Mouse (Mus musculus): ENCODE measurements around the gene Tspan4. TPM values are rescaled to one million over a fixed set of nuclear protein-coding genes. Genes with fewer than 3 reads are reported as not detected.

Tspan4 gene
- polyA plus RNA-seq, 1 experiment from 2014 or later: 46.1 TPM

GRCm38 (mm10) chr7:141432741-141433516 lies 42.1 kb upstream of the Tspan4 start:
- ATAC-seq (ENCODE audit: low read depth): no peak
- H3K9me3 ChIP-seq (replicated peaks; ENCODE audit: control insufficient read depth, low read length): no peaks in the 10 kb centered on the region
- no peak overlapping the region for H3K4me3 ChIP-seq (ENCODE audit: low read depth, low read length)
- H3K4me1 ChIP-seq (ENCODE audit: control insufficient read depth, low read depth, low read length): peaks cover 47% of the 10 kb centered on the region
- WGBS (ENCODE audit: insufficient replicate concordance): 83% methylated on average over 6 of the region's 6 CpGs
- no peaks in the 10 kb centered on the region for H3K27me3 ChIP-seq (ENCODE audit: control insufficient read depth, insufficient read depth, low read depth, low read length)
- H3K27ac ChIP-seq (ENCODE audit: low read length): no peak overlapping the region
- peaks cover 4% of the 10 kb centered on the region; the same call in 1 of the 2 replicates for H3K36me3 ChIP-seq (ENCODE audit: control insufficient read depth, insufficient read depth)
- no peak overlapping the region for H3K4me2 ChIP-seq (ENCODE audit: low read depth, low read length)
- H3K9ac ChIP-seq (ENCODE audit: low read depth, low read length): no peak overlapping the region

- ATAC-seq (ENCODE audit: low read depth): no peak
- no peaks in the 10 kb centered on the region for H3K9me3 ChIP-seq (replicated peaks; ENCODE audit: control insufficient read depth, low read length)
- no peak overlapping the region for H3K9ac ChIP-seq (ENCODE audit: low read depth, low read length)
- 76% methylated on average over 15 of the region's 15 CpGs for WGBS (ENCODE audit: insufficient replicate concordance)
- peak overlapping the region; percentile 82 for H3K4me2 ChIP-seq (ENCODE audit: low read depth, low read length)
- peak overlapping the region; percentile 1; the same call in 1 of the 2 replicates for H3K4me3 ChIP-seq (ENCODE audit: low read depth, low read length)
- H3K27me3 ChIP-seq (ENCODE audit: control insufficient read depth, insufficient read depth, low read depth, low read length): no peaks in the 10 kb centered on the region
- no peak overlapping the region for H3K27ac ChIP-seq (ENCODE audit: low read length)
- peaks cover 6% of the 10 kb centered on the region for H3K36me3 ChIP-seq (ENCODE audit: control insufficient read depth, insufficient read depth)
- peaks cover 47% of the 10 kb centered on the region for H3K4me1 ChIP-seq (ENCODE audit: control insufficient read depth, low read depth, low read length)
Observed at GRCm38 (mm10) chr7:141433517-141434400, 41.3 kb upstream of the Tspan4 start.

- ATAC-seq (ENCODE audit: low read depth): no peak
- Histone ChIP-seq H3K9ac (ENCODE audit: low read depth, low read length) (peak overlapping the region; percentile 63), H3K4me2 (ENCODE audit: low read depth, low read length) (peak overlapping the region; percentile 82), H3K4me1 (ENCODE audit: control insufficient read depth, low read depth, low read length) (peaks cover 45% of the 10 kb centered on the region), H3K36me3 (ENCODE audit: control insufficient read depth, insufficient read depth) (peaks cover 13% of the 10 kb centered on the region), H3K4me3 (ENCODE audit: low read depth, low read length) (peak overlapping the region; percentile 60), H3K9me3 (replicated peaks; ENCODE audit: control insufficient read depth, low read length) (no peaks in the 10 kb centered on the region), H3K27ac (ENCODE audit: low read length) (no peak overlapping the region; the same call in 1 of the 2 replicates), H3K27me3 (ENCODE audit: control insufficient read depth, insufficient read depth, low read depth, low read length) (no peaks in the 10 kb centered on the region)
- WGBS (ENCODE audit: insufficient replicate concordance): 34% methylated on average over 8 of the region's 8 CpGs
Observed at GRCm38 (mm10) chr7:141434464-141434863, 40.6 kb upstream of the Tspan4 start.

- H3K4me1 ChIP-seq (ENCODE audit: control insufficient read depth, low read depth, low read length): peaks cover 44% of the 10 kb centered on the region
- peak overlapping the region; percentile 60 for H3K4me3 ChIP-seq (ENCODE audit: low read depth, low read length)
- H3K4me2 ChIP-seq (ENCODE audit: low read depth, low read length): peak overlapping the region; percentile 82
- whole genome bisulfite sequencing (ENCODE audit: insufficient replicate concordance): 4% methylated on average over 17 of the region's 17 CpGs
- no peaks in the 10 kb centered on the region for H3K27me3 ChIP-seq (ENCODE audit: control insufficient read depth, insufficient read depth, low read depth, low read length)
- ATAC-seq (ENCODE audit: low read depth): peak; percentile 71
- peak overlapping the region; percentile 56; the same call in 1 of the 2 replicates for H3K27ac ChIP-seq (ENCODE audit: low read length)
- no peaks in the 10 kb centered on the region for H3K9me3 ChIP-seq (replicated peaks; ENCODE audit: control insufficient read depth, low read length)
- H3K9ac ChIP-seq (ENCODE audit: low read depth, low read length): peak overlapping the region; percentile 63
- peaks cover 21% of the 10 kb centered on the region for H3K36me3 ChIP-seq (ENCODE audit: control insufficient read depth, insufficient read depth)
Observed at GRCm38 (mm10) chr7:141435129-141435855, 39.7 kb upstream of the Tspan4 start.

GRCm38 (mm10) chr7:141435856-141436522 lies 39.1 kb upstream of the Tspan4 start:
- peak overlapping the region; percentile 60; the same call in 1 of the 2 replicates for H3K4me3 ChIP-seq (ENCODE audit: low read depth, low read length)
- 67% methylated on average over 9 of the region's 9 CpGs for WGBS (ENCODE audit: insufficient replicate concordance)
- no peaks in the 10 kb centered on the region for H3K9me3 ChIP-seq (replicated peaks; ENCODE audit: control insufficient read depth, low read length)
- H3K27me3 ChIP-seq (ENCODE audit: control insufficient read depth, insufficient read depth, low read depth, low read length): no peaks in the 10 kb centered on the region
- H3K9ac ChIP-seq (ENCODE audit: low read depth, low read length): no peak overlapping the region
- ATAC-seq (ENCODE audit: low read depth): no peak
- peaks cover 49% of the 10 kb centered on the region for H3K4me1 ChIP-seq (ENCODE audit: control insufficient read depth, low read depth, low read length)
- peak overlapping the region; percentile 92 for H3K4me2 ChIP-seq (ENCODE audit: low read depth, low read length)
- peak overlapping the region; percentile 66 for H3K27ac ChIP-seq (ENCODE audit: low read length)
- peaks cover 23% of the 10 kb centered on the region for H3K36me3 ChIP-seq (ENCODE audit: control insufficient read depth, insufficient read depth)

- WGBS (ENCODE audit: insufficient replicate concordance): 40% methylated on average over 2 of the region's 2 CpGs
- Histone ChIP-seq H3K27me3 (ENCODE audit: control insufficient read depth, insufficient read depth, low read depth, low read length) (no peaks in the 10 kb centered on the region), H3K4me1 (ENCODE audit: control insufficient read depth, low read depth, low read length) (peaks cover 54% of the 10 kb centered on the region), H3K9me3 (replicated peaks; ENCODE audit: control insufficient read depth, low read length) (no peaks in the 10 kb centered on the region), H3K4me3 (ENCODE audit: low read depth, low read length) (peak overlapping the region; percentile 71), H3K4me2 (ENCODE audit: low read depth, low read length) (peak overlapping the region; percentile 92), H3K27ac (ENCODE audit: low read length) (peak overlapping the region; percentile 66), H3K9ac (ENCODE audit: low read depth, low read length) (peak overlapping the region; percentile 71; the same call in 1 of the 2 replicates), H3K36me3 (ENCODE audit: control insufficient read depth, insufficient read depth) (peaks cover 27% of the 10 kb centered on the region)
- ATAC-seq (ENCODE audit: low read depth): no peak
Observed at GRCm38 (mm10) chr7:141436523-141436892, 38.5 kb upstream of the Tspan4 start.

GRCm38 (mm10) chr7:141437178-141438120 lies 37.6 kb upstream of the Tspan4 start, which contains the start of gene Slc25a22:
Slc25a22 (minus strand) TSS chr7:141437892.
- ATAC-seq (ENCODE audit: low read depth): peak; percentile 76
- Histone ChIP-seq H3K9me3 (replicated peaks; ENCODE audit: control insufficient read depth, low read length) (no peaks in the 10 kb centered on the region), H3K9ac (ENCODE audit: low read depth, low read length) (peak within 1 kb of the TSS; percentile 71), H3K27me3 (ENCODE audit: control insufficient read depth, insufficient read depth, low read depth, low read length) (no peaks in the 10 kb centered on the region), H3K36me3 (ENCODE audit: control insufficient read depth, insufficient read depth) (peaks cover 30% of the 10 kb centered on the region), H3K4me2 (ENCODE audit: low read depth, low read length) (peak within 1 kb of the TSS; percentile 92), H3K4me3 (ENCODE audit: low read depth, low read length) (peak within 1 kb of the TSS; percentile 71), H3K27ac (ENCODE audit: low read length) (peak within 1 kb of the TSS; percentile 66), H3K4me1 (ENCODE audit: control insufficient read depth, low read depth, low read length) (peaks cover 60% of the 10 kb centered on the region)
- WGBS (ENCODE audit: insufficient replicate concordance): 6% methylated on average over 53 of the region's 53 CpGs

All from liver, embryonic 16.5 days (tissue).